Mouse (Mus musculus) ES-E14 (cell line): ENCODE measurements around the gene Tcn2.

Experiments used
- CHD2 ChIP-seq: IDR thresholded peaks from 2 replicates; pipeline ENCODE4 v1.6.1; 2014; ENCODE audit warnings: mild to moderate bottlenecking, low read depth, low read length, inconsistent platforms
- HCFC1 ChIP-seq: IDR thresholded peaks from 2 replicates; pipeline ENCODE4 v1.6.1; 2012; ENCODE audit warnings: low read length, inconsistent platforms, borderline replicate concordance; ENCODE audit not compliant: insufficient read depth
- MAFK ChIP-seq: IDR thresholded peaks from 2 replicates; pipeline ENCODE4 v1.6.1; 2014; ENCODE audit warnings: mild to moderate bottlenecking, low read depth, low read length, inconsistent platforms; ENCODE audit not compliant: insufficient read depth
- ZC3H11A ChIP-seq: IDR thresholded peaks from 2 replicates; pipeline ENCODE4 v1.6.1; 2012; ENCODE audit warnings: low read depth, mild to moderate bottlenecking, inconsistent platforms, low read length, borderline replicate concordance
- ZNF384 ChIP-seq: IDR thresholded peaks from 2 replicates; pipeline ENCODE4 v1.6.1; 2012; ENCODE audit warnings: low read depth, low read length, inconsistent platforms

DNA sequence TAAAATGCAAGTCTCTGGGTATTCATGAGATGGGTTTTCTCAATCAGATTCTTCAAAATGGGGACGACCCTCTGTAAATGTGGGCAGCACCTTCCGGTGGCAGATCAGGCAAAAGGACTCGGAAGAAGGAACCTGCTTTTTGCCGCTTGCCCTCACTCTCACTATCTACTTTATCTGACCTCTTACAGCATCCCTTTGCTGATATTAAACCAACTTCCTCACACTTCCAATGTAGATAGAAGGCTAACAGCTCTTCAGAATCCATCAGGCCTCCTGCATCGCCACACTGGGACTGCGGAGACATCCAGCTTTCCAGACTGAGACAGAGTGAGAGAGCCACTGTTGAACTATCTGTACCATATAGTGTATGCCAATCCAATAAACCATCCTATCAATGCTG lies 9.2 kb downstream of the Tcn2 start:
- TF ChIP-seq ZNF384 (no peak), MAFK (no peak), HCFC1 (no peak), CHD2 (no peak), ZC3H11A (no peak)
